Mouse (Mus musculus) cortical plate, adult 2 months (tissue): Measurements from ENCODE around the gene Nln. TPM values are rescaled to one million over a fixed set of nuclear protein-coding genes. Genes with fewer than 3 reads are reported as not detected.

Experiments used
- H3K27ac ChIP-seq: fragments of 200-500 bp; 2 replicates; pipeline ENCODE4 v1.5.1; 2012; ENCODE audit warnings: low read length, control low read depth, inconsistent platforms; ENCODE audit not compliant: insufficient read depth
- H3K4me1 ChIP-seq: fragments of 200-500 bp; 2 replicates; pipeline ENCODE4 v1.6.1; 2011; ENCODE audit warnings: low read length; ENCODE audit not compliant: control insufficient read depth, insufficient read depth
- H3K4me3 ChIP-seq: fragments of 200-500 bp; 2 replicates; pipeline ENCODE4 v1.5.1; 2011; ENCODE audit warnings: mild to moderate bottlenecking, low read length, control low read depth; ENCODE audit not compliant: insufficient read depth
- CTCF ChIP-seq: fragments of 200-500 bp; IDR thresholded peaks from 2 replicates; pipeline ENCODE4 v1.5.1; 2011; ENCODE audit warnings: mild to moderate bottlenecking, control low read depth, low read length; ENCODE audit not compliant: insufficient read depth; ENCODE audit errors: extremely low read depth
- POLR2A ChIP-seq: fragments of 200-500 bp; IDR thresholded peaks from 2 replicates; pipeline ENCODE4 v1.6.1; 2011; ENCODE audit warnings: mild to moderate bottlenecking, low read length, control low read depth; ENCODE audit not compliant: insufficient read depth; ENCODE audit errors: extremely low read depth
- polyA plus RNA-seq: library from polyadenylated mRNA; depleted of rRNA; stranded (reverse); fragments of >200 nt; gene quantifications from 2 replicates; pipeline ENCODE4 v1.2.3, GENCODE M21; 2012

Nln gene
- polyA plus RNA-seq, 1 experiment, result 19.9 TPM

DNA sequence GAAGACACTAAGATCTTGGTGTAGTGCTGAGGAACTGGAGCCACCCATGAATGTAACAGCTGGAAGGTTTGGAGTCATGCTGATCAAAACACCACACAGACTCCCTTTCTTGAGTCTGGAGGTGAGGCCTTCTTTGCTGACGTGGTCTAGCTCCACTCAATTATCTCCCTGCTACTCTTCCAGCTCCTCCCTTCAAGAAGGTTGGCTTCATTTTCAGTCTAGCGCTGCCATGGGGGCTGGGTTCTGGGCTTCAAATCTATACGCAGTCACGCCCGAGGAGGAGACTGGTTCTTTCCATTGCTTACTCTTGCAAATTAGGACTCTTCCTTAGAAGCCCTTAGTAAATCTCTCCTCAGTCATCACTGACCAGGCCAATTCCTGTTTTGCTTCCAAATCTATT lies 98.1 kb downstream of the Nln start:
- no peak for TF ChIP-seq POLR2A
- H3K4me3 ChIP-seq, result no peak overlapping the region
- no peak overlapping the region for H3K27ac ChIP-seq
- peaks cover 2% of the 10 kb centered on the region; the same call in 1 of the 2 replicates for H3K4me1 ChIP-seq

DNA sequence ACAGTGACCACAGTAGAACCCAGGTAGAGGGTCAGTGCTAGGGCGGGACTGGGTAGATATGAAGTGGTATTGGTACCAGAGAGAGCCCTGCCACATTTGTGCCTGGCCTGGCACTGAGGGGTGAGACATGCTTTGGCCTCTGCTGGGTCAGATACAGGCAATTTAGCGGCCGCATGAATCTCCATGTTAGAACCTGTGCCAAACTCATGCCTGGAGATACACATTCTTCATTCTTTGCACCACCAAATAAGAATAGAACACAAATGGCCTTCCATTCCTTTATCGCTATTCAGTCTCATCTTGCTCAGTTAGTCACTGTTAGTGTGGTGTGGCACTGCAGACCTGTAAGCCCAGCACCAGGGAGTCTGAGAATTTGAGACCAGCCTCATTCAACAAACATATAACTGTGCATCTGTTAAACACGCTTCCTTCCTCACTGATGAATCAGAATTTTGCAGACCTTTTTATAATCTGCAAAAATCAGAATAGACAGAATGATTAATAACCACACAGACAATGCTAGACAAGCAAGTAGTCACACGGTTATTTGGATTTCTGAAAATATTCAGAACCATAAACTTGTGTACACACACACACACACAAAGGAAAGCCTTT lies 104.1 kb downstream of the Nln start:
- TF ChIP-seq CTCF (no peak), POLR2A (no peak)
- no peak overlapping the region for H3K27ac ChIP-seq
- no peaks in the 10 kb centered on the region for H3K4me1 ChIP-seq
- no peak overlapping the region for H3K4me3 ChIP-seq

DNA sequence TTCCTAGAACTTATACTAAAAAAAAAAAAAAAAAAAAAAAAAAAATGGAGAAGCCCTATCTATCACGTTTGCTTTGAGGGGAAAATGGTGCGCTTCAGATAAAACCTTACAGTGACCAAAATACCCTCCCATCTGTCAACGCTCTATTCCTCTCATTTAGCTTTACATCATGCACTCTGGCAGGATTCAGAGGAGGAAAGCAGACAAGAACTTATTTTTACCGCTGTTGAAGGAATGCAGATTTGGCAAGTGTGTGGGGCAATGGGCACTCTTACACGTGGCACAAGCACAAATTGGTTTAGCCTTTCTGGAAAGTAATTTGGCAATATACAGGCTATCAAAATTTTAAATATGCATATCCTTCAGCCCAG lies 115.3 kb downstream of the Nln start:
- Histone ChIP-seq H3K27ac (no peak overlapping the region), H3K4me1 (no peaks in the 10 kb centered on the region), H3K4me3 (no peak overlapping the region)
- TF ChIP-seq CTCF (no peak), POLR2A (no peak)

DNA sequence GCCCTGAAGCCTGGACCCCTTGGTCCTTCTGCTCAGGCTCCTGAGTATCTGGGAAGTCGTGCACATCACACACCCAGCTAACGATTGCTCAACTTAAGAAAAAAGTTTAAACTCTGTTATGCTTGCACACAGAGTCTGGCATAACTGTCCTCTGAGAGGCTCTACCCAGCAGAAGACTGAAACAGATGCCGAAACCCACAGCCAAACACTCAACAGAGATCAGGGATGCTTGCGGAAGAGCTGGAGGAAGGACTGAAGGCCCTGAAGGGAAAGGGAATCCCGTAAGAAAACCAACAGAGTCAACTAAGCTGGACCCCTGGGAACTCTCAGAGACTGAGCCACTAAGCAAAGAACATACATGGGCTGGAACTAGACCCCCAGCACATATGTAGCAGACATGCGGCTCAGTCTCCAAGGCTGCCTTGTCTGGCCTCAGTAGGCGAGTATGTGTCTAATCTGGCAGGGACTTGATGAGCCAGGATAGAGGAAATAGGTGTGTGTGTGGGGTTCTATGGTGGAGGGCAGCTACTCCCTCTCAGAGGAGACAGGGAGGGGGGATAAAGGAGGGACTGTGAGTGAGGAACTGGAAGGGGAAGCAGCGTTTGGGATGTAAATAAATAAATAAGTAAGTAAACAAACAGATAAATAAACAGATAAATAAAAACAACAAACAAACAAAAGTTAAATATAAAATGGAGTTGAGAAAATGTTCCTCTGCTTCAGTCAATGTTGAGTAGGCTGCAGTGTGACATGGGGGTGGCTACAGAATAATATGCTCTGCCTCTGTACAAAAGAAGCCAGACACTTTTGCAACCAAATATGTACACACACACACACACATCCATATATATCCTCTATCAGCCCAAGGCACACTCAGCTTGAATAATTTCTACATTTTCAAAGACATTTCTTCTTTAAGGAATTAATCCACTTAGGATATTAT lies 116.0 kb downstream of the Nln start:
- no peak overlapping the region for H3K27ac ChIP-seq
- no peak for TF ChIP-seq POLR2A
- no peak for TF ChIP-seq CTCF
- no peak overlapping the region for H3K4me3 ChIP-seq
- H3K4me1 ChIP-seq, result no peaks in the 10 kb centered on the region

DNA sequence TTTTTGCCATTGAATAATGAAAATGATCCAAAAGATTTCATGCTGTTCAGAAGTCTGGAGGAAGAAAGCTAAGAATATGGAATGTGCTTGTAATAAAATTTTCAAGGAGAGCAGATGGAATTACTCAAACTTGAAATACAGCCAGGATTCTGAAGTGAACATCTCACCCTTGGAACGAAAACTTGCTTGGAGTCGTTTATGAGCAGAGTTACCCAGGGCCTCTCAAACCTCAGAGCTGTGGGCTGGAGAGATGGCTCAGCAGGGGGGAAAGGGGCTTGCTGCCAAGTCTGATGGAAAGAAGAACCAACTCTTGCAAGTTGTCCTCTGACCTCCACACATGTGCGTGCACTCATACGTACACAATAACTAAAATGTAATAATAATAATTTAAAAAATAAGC lies 122.8 kb downstream of the Nln start:
- H3K27ac ChIP-seq, result no peak overlapping the region
- H3K4me1 ChIP-seq, result peaks cover 4% of the 10 kb centered on the region
- no peak overlapping the region for H3K4me3 ChIP-seq
- TF ChIP-seq POLR2A (no peak), CTCF (no peak)

DNA sequence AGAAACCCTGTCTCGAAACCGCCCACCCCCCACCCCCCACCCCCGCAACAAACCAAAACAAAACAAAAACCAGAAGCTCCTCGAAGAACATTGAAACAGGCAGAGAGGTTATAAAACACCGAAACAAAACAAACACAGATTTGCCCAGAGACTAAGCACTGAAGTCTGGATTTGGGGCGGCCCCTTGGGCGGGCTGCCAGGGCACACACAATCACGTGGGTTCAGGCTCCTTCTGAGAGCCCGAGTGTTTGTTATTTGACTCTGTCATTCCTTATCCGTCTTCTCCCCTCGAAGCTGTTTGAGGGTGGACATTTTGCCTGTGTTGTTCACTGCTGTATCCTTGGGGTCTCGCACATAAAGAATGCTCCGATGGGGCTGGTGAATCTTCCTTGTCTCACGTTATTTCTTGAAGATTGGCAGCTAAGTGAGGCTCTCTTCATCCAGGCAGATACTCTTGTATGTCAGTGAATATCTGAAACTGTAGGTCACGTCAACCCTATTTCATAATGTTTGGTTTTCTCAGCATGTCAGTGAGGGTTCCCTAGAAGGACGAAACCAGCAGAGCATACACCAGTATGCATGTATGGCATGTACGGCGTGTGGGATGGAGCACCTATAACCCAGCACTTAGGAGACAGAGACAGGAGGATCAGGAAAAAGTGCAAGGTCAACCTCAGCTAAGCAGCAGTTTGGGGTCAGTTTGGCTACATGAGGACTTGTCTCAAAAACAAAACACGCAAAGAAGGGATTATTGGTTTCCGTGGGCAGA lies 123.7 kb downstream of the Nln start:
- no peak for TF ChIP-seq CTCF
- TF ChIP-seq POLR2A, result no peak
- H3K4me3 ChIP-seq, result no peak overlapping the region

DNA sequence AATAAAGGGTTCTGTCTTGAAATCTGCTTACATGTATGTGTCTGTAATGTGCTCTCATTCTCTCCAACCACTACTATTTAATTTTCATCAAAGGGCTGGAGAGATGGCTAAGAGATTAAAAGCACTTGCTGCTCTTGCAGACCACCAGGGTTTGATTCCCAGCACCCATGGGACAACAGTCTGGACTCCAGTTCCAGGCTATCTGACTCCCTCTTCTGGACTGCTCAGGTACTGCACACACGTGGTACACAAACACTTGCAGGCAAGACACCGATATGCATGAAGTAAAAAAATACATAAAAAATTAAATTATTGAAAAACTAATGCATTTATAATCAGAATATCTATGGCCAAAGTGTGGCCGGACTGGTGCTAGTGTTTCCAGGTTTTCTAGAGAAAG lies 127.0 kb downstream of the Nln start:
- Histone ChIP-seq H3K4me1 (peaks cover 4% of the 10 kb centered on the region), H3K27ac (no peak overlapping the region), H3K4me3 (no peak overlapping the region)
- TF ChIP-seq CTCF (no peak), POLR2A (no peak)

More for the DNA sequence above, 123.7 kb downstream of the Nln start:
- H3K4me1 ChIP-seq, result peaks cover 4% of the 10 kb centered on the region
- no peak overlapping the region for H3K27ac ChIP-seq

DNA sequence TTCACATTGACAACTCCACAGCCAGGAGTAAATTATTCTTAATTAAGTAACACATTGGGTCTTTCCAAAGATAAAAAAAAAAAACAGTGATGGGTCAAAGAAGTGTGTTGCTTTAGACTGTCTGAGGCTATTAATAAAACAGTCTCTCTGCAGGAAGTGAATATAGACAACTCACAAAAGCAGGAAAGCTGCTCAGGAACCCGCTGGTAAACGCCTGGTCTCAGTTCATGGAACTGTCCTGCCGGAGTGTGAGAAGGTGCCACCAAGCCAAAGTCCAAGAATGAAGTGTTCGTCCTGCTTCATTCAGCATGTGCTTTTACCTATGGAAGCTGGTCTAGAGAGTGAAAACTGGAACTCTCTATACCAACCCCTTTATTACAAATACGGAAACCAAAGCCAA lies 129.0 kb downstream of the Nln start:
- no peaks in the 10 kb centered on the region for H3K4me1 ChIP-seq
- no peak overlapping the region for H3K4me3 ChIP-seq
- TF ChIP-seq CTCF (no peak), POLR2A (no peak)
- H3K27ac ChIP-seq, result no peak overlapping the region

DNA sequence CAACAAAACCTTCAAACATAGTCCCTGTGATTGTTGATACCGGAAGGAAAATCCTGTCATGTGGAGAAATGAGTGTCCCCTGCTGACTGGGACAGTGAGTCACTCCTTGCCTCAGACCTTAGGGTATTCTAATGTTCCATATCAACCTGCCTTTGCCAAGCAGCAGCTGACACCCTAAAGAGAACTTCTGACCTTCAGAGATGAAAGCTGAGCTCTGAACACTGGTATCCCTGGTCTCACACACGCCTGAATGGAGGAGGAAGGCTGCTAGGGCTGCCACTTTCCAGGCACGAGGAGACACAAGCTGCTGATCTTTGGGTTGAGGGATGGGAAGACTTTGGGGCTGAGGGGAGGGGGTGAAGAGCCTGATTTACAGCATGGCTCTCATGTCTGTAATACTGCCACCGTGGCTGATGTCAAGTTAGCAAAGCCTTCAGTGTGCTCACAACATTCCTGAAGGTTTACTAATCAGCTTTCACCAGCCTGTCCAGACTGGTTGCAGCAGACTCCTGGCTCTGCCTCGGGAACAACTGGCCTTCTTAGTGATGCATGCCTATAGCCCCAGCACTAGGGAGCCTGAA lies 131.0 kb downstream of the Nln start:
- Histone ChIP-seq H3K27ac (no peak overlapping the region), H3K4me3 (no peak overlapping the region), H3K4me1 (no peaks in the 10 kb centered on the region)
- TF ChIP-seq POLR2A (no peak), CTCF (no peak)
